Mouse (Mus musculus): ENCODE measurements around the gene Clstn2.

Gene Clstn2

GRCm38 (mm10) chr9:97974801-97975347 lies 58.1 kb downstream of the Clstn2 start:
- H3K9me3 ChIP-seq (ENCODE audit: low read length), result no peaks in the 10 kb centered on the region
- H3K4me3 ChIP-seq (replicated peaks; ENCODE audit: low read length), result no peak overlapping the region
- no peaks in the 10 kb centered on the region for H3K4me1 ChIP-seq (replicated peaks; ENCODE audit: low read depth, low read length)
- no peaks in the 10 kb centered on the region for H3K27me3 ChIP-seq (ENCODE audit: insufficient read depth, low read length)
- no peaks in the 10 kb centered on the region for H3K36me3 ChIP-seq (ENCODE audit: insufficient read depth, low read length)
- TF ChIP-seq NANOG (IDR thresholded peaks at IDR 0.05; ENCODE audit: borderline replicate concordance, low read length) (no peak), POU5F1 (IDR thresholded peaks at IDR 0.05; ENCODE audit: borderline replicate concordance, low read length) (no peak), CTCF (conservative IDR thresholded peaks at IDR 0.05; ENCODE audit: low read length) (no peak)

DNA sequence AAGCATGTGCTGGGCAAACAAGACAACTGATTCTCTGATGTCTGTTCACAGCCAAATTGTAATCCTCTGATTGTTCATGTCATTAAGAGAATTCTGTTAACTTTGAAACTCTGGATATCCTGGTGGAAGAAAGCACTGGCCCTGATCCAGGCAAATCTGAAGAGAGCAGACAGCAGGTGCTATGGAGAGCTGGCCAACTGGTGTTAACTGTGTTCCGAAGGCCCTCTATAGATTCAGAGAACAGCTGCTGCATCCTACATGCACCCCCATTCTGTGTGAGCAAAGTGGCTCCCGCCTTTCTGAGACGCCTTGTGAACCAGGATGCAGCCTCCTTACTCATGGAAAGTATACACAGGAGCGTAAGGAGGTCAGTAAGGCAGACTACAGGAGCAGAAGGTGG lies 66.3 kb downstream of the Clstn2 start:
- Histone ChIP-seq H3K4me1 (replicated peaks; ENCODE audit: low read depth, low read length) (no peaks in the 10 kb centered on the region), H3K27me3 (ENCODE audit: insufficient read depth, low read length) (no peaks in the 10 kb centered on the region), H3K36me3 (ENCODE audit: insufficient read depth, low read length) (no peaks in the 10 kb centered on the region), H3K4me3 (replicated peaks; ENCODE audit: low read length) (no peak overlapping the region), H3K9me3 (ENCODE audit: low read length) (no peaks in the 10 kb centered on the region)
- TF ChIP-seq CTCF (conservative IDR thresholded peaks at IDR 0.05; ENCODE audit: low read length) (no peak), NANOG (IDR thresholded peaks at IDR 0.05; ENCODE audit: borderline replicate concordance, low read length) (no peak), POU5F1 (IDR thresholded peaks at IDR 0.05; ENCODE audit: borderline replicate concordance, low read length) (no peak)

DNA sequence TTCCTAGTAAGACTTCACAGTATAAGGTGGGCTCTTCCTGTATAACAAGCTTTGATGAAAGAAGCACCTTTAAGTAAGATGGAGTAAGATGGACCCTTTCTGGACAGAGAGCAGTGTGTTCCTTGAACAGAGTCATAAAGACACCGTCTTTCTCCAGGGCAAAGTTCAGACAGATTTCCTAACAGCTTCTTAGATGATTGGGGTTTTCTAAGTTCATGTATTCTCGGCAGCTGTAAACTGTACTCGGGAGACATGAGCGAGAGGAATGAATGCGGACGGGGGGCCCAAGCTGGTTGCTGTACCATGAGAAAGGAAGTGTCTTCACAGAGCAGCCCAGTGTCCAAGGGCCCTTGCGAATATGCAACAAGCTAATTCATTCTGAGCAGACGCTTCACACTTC lies 75.5 kb downstream of the Clstn2 start:
- TF ChIP-seq CTCF (conservative IDR thresholded peaks at IDR 0.05; ENCODE audit: low read length) (no peak), NANOG (IDR thresholded peaks at IDR 0.05; ENCODE audit: borderline replicate concordance, low read length) (no peak), POU5F1 (IDR thresholded peaks at IDR 0.05; ENCODE audit: borderline replicate concordance, low read length) (no peak)
- no peaks in the 10 kb centered on the region for H3K36me3 ChIP-seq (ENCODE audit: insufficient read depth, low read length)
- H3K4me1 ChIP-seq (replicated peaks; ENCODE audit: low read depth, low read length), result no peaks in the 10 kb centered on the region
- H3K27me3 ChIP-seq (ENCODE audit: insufficient read depth, low read length), result no peaks in the 10 kb centered on the region
- no peaks in the 10 kb centered on the region for H3K9me3 ChIP-seq (ENCODE audit: low read length)
- H3K4me3 ChIP-seq (replicated peaks; ENCODE audit: low read length), result no peak overlapping the region

DNA sequence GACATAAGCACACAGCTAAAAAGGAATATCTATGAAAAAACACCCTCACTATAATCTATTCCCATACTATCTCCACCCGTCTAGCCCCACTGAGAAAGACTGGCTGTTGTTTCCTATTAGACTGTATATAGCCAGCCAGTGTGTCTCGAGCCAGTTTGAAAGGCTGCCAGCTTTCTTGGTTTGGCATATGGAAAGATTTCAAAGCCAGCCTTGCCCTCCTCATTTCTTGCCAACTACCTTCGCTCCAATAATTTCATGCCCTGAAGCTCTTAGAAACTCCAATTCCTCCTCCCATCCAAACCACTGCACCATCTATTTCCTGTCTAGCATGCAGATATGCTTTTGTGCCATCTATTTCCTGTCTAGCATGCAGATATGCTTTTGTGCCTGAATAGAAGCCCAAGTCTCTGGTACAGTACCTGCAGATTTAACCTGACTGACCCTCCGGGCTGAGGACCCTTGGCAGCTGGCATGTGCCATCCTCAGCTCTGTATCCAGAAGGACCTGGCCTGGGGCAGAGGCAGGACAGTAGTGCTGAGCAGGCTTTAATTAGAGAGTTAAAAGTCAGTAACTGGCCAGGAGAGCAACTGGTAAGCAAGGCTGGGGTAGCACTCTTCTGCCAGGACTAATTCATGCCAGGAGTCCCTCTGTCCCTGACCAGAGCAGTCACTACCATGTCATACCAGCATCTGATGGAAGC lies 76.4 kb downstream of the Clstn2 start:
- H3K27me3 ChIP-seq (ENCODE audit: insufficient read depth, low read length), result no peaks in the 10 kb centered on the region
- H3K4me3 ChIP-seq (replicated peaks; ENCODE audit: low read length), result no peak overlapping the region
- H3K36me3 ChIP-seq (ENCODE audit: insufficient read depth, low read length), result no peaks in the 10 kb centered on the region
- no peaks in the 10 kb centered on the region for H3K9me3 ChIP-seq (ENCODE audit: low read length)
- no peaks in the 10 kb centered on the region for H3K4me1 ChIP-seq (replicated peaks; ENCODE audit: low read depth, low read length)
- TF ChIP-seq CTCF (conservative IDR thresholded peaks at IDR 0.05; ENCODE audit: low read length) (no peak), NANOG (IDR thresholded peaks at IDR 0.05; ENCODE audit: borderline replicate concordance, low read length) (no peak), POU5F1 (IDR thresholded peaks at IDR 0.05; ENCODE audit: borderline replicate concordance, low read length) (no peak)

GRCm38 (mm10) chr9:97953746-97954359 lies 79.1 kb downstream of the Clstn2 start:
- no peak overlapping the region for H3K4me3 ChIP-seq (replicated peaks; ENCODE audit: low read length)
- TF ChIP-seq POU5F1 (IDR thresholded peaks at IDR 0.05; ENCODE audit: borderline replicate concordance, low read length) (no peak), NANOG (IDR thresholded peaks at IDR 0.05; ENCODE audit: borderline replicate concordance, low read length) (no peak), CTCF (conservative IDR thresholded peaks at IDR 0.05; ENCODE audit: low read length) (no peak)
- no peaks in the 10 kb centered on the region for H3K27me3 ChIP-seq (ENCODE audit: insufficient read depth, low read length)
- no peaks in the 10 kb centered on the region for H3K9me3 ChIP-seq (ENCODE audit: low read length)
- H3K4me1 ChIP-seq (replicated peaks; ENCODE audit: low read depth, low read length), result no peaks in the 10 kb centered on the region
- no peaks in the 10 kb centered on the region for H3K36me3 ChIP-seq (ENCODE audit: insufficient read depth, low read length)

DNA sequence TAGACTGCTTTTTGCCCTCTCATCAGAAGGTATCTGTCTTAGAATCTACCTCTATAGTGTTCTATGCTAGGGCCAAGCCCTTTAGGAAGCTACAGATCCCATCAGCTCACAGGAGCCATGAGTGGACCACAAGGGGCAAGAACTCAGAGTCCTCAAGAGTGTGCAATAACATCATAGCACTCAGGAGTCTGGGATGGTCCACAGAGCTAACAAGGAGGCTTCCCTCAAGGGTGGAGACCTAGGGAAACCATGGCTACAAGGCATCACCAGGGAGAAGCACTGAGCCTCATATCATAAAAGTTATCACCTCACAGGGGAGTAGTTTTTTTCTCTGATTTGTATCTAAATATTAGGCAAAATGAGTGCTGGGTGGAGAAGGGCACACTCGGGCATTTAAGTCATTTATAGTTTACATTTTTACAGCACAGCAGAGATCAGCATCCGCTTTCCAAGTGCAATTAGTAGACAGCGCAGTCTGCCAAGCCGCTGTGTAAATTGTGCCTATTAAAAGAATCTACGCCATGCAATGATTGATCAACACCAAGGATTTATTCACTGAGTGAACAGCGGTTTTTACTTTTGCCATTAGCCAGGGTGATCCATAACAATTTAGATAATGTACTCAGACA lies 82.5 kb downstream of the Clstn2 start:
- Histone ChIP-seq H3K9me3 (ENCODE audit: low read length) (peaks cover 11% of the 10 kb centered on the region), H3K4me3 (replicated peaks; ENCODE audit: low read length) (no peak overlapping the region), H3K36me3 (ENCODE audit: insufficient read depth, low read length) (no peaks in the 10 kb centered on the region), H3K4me1 (replicated peaks; ENCODE audit: low read depth, low read length) (no peaks in the 10 kb centered on the region), H3K27me3 (ENCODE audit: insufficient read depth, low read length) (no peaks in the 10 kb centered on the region)
- no peak for TF ChIP-seq CTCF (conservative IDR thresholded peaks at IDR 0.05; ENCODE audit: low read length)
- no peak for TF ChIP-seq NANOG (IDR thresholded peaks at IDR 0.05; ENCODE audit: borderline replicate concordance, low read length)
- no peak for TF ChIP-seq POU5F1 (IDR thresholded peaks at IDR 0.05; ENCODE audit: borderline replicate concordance, low read length)

DNA sequence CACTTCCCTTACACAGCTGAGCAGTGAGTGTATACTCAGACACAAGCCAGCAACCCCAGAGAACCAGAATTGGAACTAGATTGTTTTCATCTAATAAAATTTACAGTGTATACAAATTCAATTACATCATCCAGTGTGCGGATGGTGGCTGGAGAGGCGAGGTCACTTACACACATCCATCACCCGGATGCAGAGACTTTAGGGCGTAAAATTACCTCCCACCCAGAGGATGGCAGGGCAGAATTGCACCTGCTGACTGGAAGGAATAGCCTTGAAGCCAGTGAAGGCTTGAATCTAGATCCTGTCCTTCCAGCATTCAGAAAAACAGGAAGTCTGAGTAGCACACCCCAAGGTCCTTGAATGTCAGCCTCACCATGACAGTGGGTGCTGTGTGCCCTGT lies 113.7 kb downstream of the Clstn2 start:
- H3K4me3 ChIP-seq (replicated peaks; ENCODE audit: low read length), result no peak overlapping the region
- no peaks in the 10 kb centered on the region for H3K27me3 ChIP-seq (ENCODE audit: insufficient read depth, low read length)
- TF ChIP-seq POU5F1 (IDR thresholded peaks at IDR 0.05; ENCODE audit: borderline replicate concordance, low read length) (no peak), NANOG (IDR thresholded peaks at IDR 0.05; ENCODE audit: borderline replicate concordance, low read length) (no peak), CTCF (conservative IDR thresholded peaks at IDR 0.05; ENCODE audit: low read length) (no peak)
- H3K36me3 ChIP-seq (ENCODE audit: insufficient read depth, low read length), result no peaks in the 10 kb centered on the region
- no peaks in the 10 kb centered on the region for H3K9me3 ChIP-seq (ENCODE audit: low read length)
- no peaks in the 10 kb centered on the region for H3K4me1 ChIP-seq (replicated peaks; ENCODE audit: low read depth, low read length)

DNA sequence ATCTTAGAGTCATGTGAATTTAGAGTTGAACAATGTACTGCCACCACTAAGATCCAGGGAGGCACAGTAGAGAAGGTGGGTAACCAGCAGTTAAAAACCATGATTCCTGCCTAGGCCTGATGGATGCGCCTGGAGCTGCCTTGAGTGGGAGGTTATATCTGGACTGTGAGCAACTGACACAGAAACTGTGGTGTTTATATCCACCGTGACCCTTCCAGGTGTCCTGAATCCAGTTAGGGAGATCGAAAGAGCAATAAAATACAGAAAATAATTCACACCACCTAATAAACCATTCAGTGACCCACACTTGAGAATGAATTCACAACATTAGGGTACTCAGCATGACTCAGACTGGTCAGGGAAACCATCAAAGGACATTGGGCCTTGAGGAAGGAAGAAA lies 141.6 kb downstream of the Clstn2 start:
- TF ChIP-seq POU5F1 (IDR thresholded peaks at IDR 0.05; ENCODE audit: borderline replicate concordance, low read length), result no peak
- TF ChIP-seq CTCF (conservative IDR thresholded peaks at IDR 0.05; ENCODE audit: low read length), result no peak
- no peaks in the 10 kb centered on the region for H3K27me3 ChIP-seq (ENCODE audit: insufficient read depth, low read length)
- H3K4me1 ChIP-seq (replicated peaks; ENCODE audit: low read depth, low read length), result no peaks in the 10 kb centered on the region

More for the DNA sequence above, 141.6 kb downstream of the Clstn2 start:
- Histone ChIP-seq H3K4me3 (replicated peaks; ENCODE audit: low read length) (no peak overlapping the region), H3K9me3 (ENCODE audit: low read length) (0 out of 2 replicates have a peak, but pooled peaks cover 6% of the 10 kb centered on the region), H3K36me3 (ENCODE audit: insufficient read depth, low read length) (no peaks in the 10 kb centered on the region)

Measured in E14TG2a.4 (cell line).